Mouse (Mus musculus) c-Kit-positive CD71-positive TER-119-negative erythroid progenitor cells, embryonic 14.5 days (primary cell): ENCODE measurements at regions not wholly inside any gene's neighbourhood (a gene's known extent, or its start where the extent isn't known, plus 50 kb on each side); places are given as distances from the start of the nearest gene placed in this dataset.

Experiments used
- DNase-seq: peaks from one replicate; pipeline ENCODE4 v3.0.0-alpha.2; 2013; ENCODE audit warnings: low read depth

DNA sequence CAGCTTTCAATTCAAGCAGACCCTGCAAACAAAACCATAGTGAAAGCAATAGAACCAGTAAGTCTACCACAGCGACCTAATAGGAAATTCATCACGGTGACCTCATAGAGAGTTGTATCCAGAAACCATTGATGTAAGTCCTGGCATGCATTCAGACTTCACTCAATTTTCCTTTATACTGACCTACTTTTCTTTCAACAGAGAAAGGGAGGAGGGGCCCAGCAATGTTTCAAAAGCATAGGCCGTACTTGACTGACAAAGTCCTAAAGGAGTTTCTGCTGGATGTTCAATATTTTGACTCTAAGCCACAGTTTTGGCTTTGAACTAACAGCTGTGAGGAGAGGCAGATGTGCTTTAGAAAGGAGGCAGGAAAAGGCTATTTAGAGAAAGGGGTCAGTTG lies 88.4 kb downstream of the AI593442 start:
- DNase-seq = no peak

- no peak for DNase-seq
These were observed 105.5 kb downstream of the AI593442 start for GRCm38 (mm10) chr9:52574066-52574465.

DNA sequence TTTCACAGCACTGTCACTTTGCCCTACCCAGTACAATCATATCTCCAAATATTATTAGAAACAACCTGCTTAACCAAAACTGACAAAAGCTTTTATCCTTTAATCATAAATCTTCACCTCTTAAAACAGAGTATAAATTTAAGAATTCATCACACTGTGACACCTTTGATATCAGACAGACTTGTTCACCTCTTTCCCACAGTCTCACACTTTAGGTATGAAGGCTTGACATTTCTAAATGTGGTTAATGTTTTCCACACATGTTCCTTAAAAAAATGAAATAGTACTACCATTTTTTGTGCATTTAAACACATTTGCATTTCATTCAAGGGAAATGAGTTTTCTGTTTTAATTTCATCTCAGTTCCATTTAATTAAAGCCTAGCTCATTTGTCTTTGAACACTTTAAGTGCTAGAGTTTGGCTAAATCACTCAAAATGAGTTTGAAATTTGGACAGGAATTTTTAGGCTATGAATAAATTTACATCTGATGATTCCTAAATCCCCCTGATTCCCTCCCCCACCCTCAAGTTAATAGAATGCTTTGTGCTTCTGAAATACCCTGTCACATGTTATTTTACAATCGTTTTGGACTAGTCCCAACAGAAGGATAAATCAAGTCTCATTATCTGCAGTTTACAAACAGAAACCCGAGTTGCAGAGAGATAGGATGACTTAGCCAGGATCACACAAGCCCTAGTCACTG lies 127.9 kb downstream of the AI593442 start:
- no peak for DNase-seq

- no peak for DNase-seq
These were observed 133.5 kb downstream of the AI593442 start for GRCm38 (mm10) chr9:52546071-52546470.

- no peak for DNase-seq
These were observed 140.5 kb downstream of the AI593442 start for GRCm38 (mm10) chr9:52539086-52539485.

DNA sequence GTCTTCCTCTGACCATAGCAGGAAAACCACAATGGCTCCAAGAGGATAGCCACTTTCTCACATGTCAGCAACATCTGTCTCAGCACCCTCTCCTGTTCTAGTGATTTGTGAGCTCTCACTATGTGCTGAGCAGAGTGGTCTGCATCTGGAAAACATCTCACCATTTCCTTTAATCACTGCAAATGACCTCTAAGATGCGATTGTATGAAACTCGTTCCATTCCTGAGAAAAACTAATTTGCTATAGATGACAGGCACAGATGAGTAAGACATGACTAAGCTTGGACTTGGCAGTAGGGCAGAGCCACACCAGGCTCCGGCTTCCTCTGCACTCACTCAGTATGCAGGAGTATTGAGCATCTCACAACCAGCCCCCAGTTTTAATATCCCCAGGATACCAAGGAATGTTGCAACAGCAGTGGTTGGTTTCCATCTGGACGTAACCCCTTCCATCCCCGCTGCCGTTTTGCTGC lies 150.1 kb downstream of the AI593442 start:
- DNase-seq = no peak

DNA sequence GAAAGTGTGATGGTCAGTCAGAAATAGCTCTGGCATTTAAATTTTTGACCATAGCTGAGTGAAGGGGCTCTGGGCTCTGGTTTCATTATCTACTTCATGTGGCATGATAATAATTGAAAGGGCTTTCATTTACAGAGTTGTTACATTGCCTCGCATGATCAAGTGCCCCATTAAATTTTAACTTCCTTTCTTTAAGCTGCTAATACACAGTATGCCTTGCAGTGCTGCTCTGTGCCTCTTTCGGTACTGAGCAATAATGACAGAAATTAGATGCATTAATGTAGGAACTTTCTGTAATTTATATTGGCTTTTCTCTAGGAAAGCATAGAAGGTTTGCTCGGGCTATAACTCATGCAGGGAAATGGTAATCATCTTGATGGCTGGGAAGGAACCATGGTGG lies 179.1 kb downstream of the AI593442 start:
- DNase-seq = no peak

GRCm38 (mm10) chr9:52495483-52496270 lies 183.9 kb downstream of the AI593442 start:
- no peak for DNase-seq

DNA sequence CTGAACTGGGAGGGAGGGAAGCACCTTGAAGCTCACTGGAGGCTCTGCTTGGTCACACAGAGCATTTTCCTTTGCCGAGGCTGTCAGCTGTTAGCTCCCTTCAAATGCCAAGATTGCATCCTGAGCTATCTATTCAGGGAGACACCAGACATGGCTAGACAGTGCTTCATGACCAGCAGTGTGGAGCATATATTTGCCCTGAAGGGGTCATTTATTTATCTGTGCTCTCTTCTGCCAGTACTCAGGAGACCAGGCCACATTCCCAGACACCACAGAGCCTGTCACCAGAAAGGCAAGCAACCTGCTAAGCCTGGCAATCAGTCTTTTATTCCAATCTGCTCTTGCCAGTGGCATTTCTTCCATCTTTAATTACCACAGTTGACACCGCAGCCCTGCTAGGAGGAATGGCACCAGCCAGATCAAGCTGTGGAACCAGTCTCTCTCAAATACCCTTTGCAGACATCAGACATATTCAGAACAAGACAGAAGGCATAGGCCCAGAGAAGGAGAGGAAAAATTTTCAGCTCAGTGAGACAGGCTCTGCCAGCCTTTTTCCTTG lies 186.6 kb downstream of the AI593442 start:
- DNase-seq = no peak

GRCm38 (mm10) chr9:52473555-52474196 lies 205.9 kb downstream of the AI593442 start:
- no peak for DNase-seq

- DNase-seq = no peak
These were observed 206.7 kb downstream of the AI593442 start for GRCm38 (mm10) chr9:52472859-52473258.

DNA sequence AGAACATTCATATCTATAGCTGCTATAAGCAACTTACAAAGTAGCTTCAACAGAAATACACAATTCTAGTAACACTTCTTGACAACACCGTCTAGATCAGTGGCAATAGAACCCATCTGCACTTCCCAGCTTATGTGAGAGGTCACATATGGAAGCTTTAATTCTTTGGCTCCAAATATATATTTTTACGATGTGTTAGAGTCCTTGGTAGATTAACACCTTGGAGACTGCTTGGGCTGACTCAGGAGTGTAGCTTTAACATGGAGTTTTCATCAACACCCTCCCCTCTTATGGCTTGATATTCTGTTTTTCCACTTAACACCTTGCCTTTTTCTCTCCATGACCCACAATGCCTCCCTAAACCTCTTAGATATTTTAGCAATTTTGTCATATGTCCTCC lies 221.1 kb downstream of the AI593442 start:
- no peak for DNase-seq

DNA sequence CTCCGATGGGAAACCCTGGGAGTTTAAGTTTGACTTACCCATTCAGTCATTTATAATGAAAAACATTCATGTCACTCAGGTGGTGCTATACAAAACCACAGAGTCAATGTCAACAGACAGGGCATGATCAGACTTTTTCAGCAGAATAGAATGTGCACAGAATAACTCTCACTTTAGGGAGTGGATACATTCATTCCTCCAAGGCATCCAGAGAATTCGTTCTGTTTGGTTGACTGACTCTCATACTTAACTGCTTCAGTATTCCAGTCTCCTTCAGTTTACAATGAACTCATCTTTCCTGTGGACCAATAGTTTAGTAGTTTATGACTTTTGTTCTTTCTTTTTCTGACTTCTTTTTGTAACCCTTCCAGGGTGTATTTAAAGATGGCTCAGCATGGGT lies 225.1 kb downstream of the AI593442 start:
- no peak for DNase-seq

DNA sequence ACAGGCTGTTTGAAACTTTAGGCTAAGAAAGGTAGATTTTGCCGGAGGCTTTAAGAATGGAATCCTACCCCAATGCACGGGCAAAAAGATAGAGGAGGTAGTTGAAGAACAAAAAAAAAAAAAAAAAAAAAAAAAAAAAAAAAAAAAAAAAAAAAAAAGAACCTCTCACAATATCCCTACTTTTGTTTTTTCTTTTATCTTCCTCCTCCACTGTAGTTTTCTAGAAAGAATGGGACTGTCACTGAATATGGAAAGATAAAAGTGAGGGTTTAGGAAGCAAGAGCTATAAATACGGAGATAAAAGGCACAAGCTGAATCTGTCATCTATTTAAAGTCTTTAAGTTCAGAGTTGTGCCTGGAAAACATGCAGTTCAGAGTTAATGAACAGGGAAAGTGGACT lies 227.8 kb downstream of the AI593442 start:
- no peak for DNase-seq

GRCm38 (mm10) chr9:52448245-52448644 lies 231.3 kb downstream of the AI593442 start:
- no peak for DNase-seq

- no peak for DNase-seq
These were observed 236.4 kb downstream of the AI593442 start for GRCm38 (mm10) chr9:52443228-52443627.

DNA sequence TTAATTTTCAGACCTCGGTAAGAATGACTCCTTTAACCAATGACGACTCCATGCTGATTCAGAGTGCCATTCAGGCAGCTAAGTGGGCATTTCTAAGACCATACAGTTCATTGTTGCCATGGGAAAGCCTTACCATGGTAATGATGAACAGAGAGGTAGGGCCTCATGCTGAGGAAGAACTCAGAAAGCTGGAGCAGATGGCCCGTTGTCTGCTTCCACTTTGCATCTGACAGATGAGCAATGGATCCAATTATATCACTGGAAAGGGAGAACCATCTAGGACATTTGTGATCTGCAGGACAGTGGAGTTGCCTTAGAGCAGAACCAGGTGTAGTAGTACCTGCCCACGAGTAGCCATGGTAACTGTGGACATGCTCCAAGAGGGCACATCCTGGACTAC lies 245.4 kb downstream of the AI593442 start:
- DNase-seq = no peak

DNA sequence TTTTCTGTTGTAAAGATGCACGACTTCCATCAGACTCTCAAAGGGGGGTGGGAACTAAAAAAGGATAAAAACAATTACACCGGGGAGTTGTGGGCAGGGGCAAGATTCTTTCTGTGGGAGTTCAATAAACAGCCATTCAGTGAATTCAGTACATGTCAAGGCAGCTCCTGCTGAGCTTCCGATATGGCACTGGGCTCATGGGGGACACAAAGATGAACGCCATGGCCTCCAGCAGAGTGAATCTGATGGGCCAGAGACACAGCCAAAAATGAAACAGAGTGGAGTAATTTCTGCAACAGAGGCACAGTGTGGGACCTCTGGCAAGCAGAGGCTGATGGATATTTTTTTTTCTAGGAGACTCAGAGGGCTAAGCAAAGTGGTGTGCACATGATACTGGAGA lies 254.2 kb downstream of the AI593442 start:
- no peak for DNase-seq

DNA sequence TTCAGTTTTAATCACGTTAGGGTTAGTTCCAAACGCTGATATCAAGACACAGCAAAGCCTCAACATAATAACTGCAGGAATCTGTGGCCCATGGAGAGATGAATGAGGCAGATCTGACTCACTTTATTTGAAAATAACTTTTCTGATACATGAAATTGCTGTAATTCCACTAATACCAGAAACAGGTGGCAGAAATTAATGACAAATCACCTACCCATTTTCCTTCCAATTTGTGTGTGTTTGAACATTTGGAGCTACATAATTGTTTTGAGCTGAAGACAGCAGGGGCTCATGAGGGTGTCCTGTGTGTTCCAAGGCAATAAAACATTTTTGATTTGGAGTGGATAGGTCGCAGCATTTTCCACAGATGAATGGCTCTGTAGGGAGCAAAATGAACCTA lies 254.2 kb upstream of the Zc3h12c start:
- DNase-seq = no peak

DNA sequence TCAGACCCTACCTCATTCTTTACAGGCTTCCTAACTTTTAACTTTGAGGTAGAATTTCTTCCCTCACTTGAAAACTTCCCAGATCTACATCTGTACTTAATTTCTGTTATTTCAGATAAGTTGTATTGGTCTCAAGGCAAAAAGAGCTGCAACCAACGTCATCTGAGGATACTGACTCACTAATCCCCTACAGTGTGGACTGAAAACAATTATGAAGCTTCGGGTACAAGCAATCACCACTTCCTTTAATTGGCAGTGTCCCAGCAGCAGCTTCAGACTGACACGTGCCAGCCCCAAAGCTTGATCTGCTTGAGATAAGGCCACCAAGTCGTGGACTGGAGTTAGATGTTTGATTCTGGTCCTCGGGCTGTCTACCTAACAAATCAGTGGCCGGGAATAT lies 247.3 kb upstream of the Zc3h12c start:
- no peak for DNase-seq

GRCm38 (mm10) chr9:52407841-52408240 lies 239.5 kb upstream of the Zc3h12c start:
- DNase-seq = no peak

GRCm38 (mm10) chr9:52402496-52402895 lies 234.1 kb upstream of the Zc3h12c start:
- DNase-seq = no peak

GRCm38 (mm10) chr9:52379031-52379430 lies 210.7 kb upstream of the Zc3h12c start:
- DNase-seq = no peak
